Mouse (Mus musculus) stomach, postnatal 0 days (tissue): ENCODE results near the gene Dpm1.

Experiments used
- CTCF ChIP-seq: IDR thresholded peaks from 2 replicates; pipeline ENCODE4 v1.5.1; 2016; ENCODE audit warnings: antibody characterized with exemption, low read depth, mild to moderate bottlenecking, moderate library complexity
- EP300 ChIP-seq: optimal IDR thresholded peaks from 2 replicates; pipeline ENCODE3; 2016; ENCODE audit warnings: antibody characterized with exemption

DNA sequence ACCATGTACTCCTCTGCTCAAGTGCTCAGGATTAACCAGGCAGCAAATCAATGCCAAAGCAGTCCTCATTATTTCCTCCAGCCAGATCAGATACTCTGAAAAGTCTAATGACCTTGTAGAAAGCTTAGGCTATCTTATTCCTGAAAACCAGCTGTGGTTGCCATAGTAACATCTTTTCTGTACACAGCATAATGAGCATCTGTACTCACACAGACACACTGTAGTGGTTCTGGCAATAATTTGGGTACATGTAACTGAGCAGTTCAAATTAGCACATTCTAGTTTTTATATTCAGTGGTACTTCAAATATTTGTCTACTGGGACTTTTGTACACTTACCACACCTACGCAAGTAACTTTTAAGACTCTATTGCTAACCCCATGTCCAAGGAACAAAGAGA is 32.0 kb downstream of the Dpm1 start:
- TF ChIP-seq CTCF (no peak), EP300 (no peak)
